Mouse (Mus musculus): ENCODE data around the gene Plcb1. TPM values are rescaled to one million over a fixed set of nuclear protein-coding genes. Genes with fewer than 3 reads are reported as not detected.

Plcb1 gene
- polyA plus RNA-seq, 1 experiment from 2014 or later: 8.7 TPM

DNA sequence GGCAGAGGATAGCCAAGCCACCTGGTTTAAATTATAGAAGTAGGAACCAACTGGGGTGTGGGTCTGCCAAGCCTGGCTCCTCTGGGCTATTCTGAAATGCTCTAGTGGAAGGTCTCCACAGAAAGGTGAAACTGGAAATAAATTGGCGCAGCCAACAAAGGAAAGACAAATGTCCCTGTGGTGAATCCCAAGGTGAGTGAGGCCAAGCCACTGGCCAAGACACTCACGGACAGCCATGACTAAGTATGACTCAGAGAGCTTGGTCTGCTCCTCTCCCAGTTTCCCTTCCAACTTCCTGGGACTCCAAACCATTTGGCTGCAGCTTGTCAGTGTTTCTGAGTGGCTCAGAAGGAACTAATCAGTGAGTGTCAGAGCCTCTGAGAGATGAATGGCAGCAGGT is 126.7 kb downstream of the Plcb1 start:
- H3K9me3 ChIP-seq (ENCODE audit: control insufficient read depth, low read length): no peaks in the 10 kb centered on the region
- no peak overlapping the region for H3K27ac ChIP-seq (replicated peaks; ENCODE audit: low read depth, low read length)
- H3K4me3 ChIP-seq (ENCODE audit: low read depth, low read length): no peak overlapping the region
- H3K4me1 ChIP-seq (ENCODE audit: control insufficient read depth, insufficient read depth, low read length): no peaks in the 10 kb centered on the region
- no peaks in the 10 kb centered on the region for H3K36me3 ChIP-seq (ENCODE audit: control insufficient read depth, insufficient read depth, low read length)
- no peaks in the 10 kb centered on the region for H3K27me3 ChIP-seq (replicated peaks; ENCODE audit: control insufficient read depth, insufficient read depth, low read length)
- WGBS: 77% methylated on average over 2 of the region's 2 CpGs
- no peak overlapping the region for H3K4me2 ChIP-seq (ENCODE audit: low read depth, low read length)
- DNase-seq (ENCODE audit: low spot score) (no peak), ATAC-seq (ENCODE audit: low read depth) (no peak)
- H3K9ac ChIP-seq (ENCODE audit: low read depth, low read length): no peak overlapping the region

DNA sequence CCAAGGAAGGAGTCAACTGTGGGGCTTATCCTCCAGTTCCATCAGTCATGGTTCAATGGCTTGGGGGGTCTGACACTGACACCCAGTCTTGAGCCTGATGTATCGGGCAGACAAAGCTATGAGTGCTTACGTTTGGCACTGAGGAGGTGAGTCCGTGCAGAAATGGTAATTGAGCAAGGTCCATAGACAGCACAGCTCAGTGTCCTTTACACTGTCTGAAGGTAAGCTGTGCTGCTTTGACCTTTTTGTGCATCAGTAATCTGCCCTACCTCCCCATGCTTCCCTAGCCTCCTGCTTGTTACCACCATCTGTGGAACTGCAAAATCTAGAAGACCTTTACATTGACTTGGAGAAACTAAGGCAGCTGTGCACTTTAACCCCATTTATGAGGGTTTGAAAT is 127.7 kb downstream of the Plcb1 start:
- whole genome bisulfite sequencing: 85% methylated on average over 3 of the region's 3 CpGs
- no peak overlapping the region for H3K4me2 ChIP-seq (ENCODE audit: low read depth, low read length)

DNA sequence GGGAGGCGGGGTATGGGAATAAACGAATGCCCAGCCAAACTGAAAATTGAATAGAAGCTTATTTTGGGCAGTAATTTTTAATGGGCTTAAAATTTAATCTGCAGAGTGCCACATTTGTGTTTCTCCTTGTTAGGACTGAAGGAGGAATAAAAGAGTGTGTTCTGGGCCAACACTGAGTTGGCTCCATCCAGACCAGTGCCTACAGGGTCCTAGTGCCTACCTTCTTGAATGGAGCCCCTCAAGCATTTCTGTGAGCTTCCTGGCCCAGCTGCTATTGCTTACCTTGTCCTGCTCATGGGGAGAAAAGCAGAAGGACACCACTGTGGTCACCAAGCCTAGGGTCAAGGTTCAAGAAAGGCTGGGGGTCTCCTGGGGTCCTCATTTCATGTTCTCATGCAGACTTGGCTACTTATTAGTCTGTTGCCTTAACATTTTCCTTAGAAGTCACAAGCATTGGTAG is 128.3 kb downstream of the Plcb1 start:
- WGBS: 78% methylated on average over 2 of the region's 2 CpGs
- DNase-seq (ENCODE audit: low spot score) (no peak), ATAC-seq (ENCODE audit: low read depth) (no peak)
- H3K9me3 ChIP-seq (ENCODE audit: control insufficient read depth, low read length): no peaks in the 10 kb centered on the region
- no peaks in the 10 kb centered on the region for H3K4me1 ChIP-seq (ENCODE audit: control insufficient read depth, insufficient read depth, low read length)
- no peaks in the 10 kb centered on the region for H3K27me3 ChIP-seq (replicated peaks; ENCODE audit: control insufficient read depth, insufficient read depth, low read length)
- no peak overlapping the region for H3K4me3 ChIP-seq (ENCODE audit: low read depth, low read length)
- no peak overlapping the region for H3K27ac ChIP-seq (replicated peaks; ENCODE audit: low read depth, low read length)
- no peak overlapping the region for H3K4me2 ChIP-seq (ENCODE audit: low read depth, low read length)
- no peaks in the 10 kb centered on the region for H3K36me3 ChIP-seq (ENCODE audit: control insufficient read depth, insufficient read depth, low read length)
- H3K9ac ChIP-seq (ENCODE audit: low read depth, low read length): no peak overlapping the region

More for the DNA sequence above, 127.7 kb downstream of the Plcb1 start:
- Histone ChIP-seq H3K4me1 (ENCODE audit: control insufficient read depth, insufficient read depth, low read length) (no peaks in the 10 kb centered on the region), H3K36me3 (ENCODE audit: control insufficient read depth, insufficient read depth, low read length) (no peaks in the 10 kb centered on the region), H3K9ac (ENCODE audit: low read depth, low read length) (no peak overlapping the region), H3K4me3 (ENCODE audit: low read depth, low read length) (no peak overlapping the region), H3K9me3 (ENCODE audit: control insufficient read depth, low read length) (no peaks in the 10 kb centered on the region), H3K27me3 (replicated peaks; ENCODE audit: control insufficient read depth, insufficient read depth, low read length) (no peaks in the 10 kb centered on the region), H3K27ac (replicated peaks; ENCODE audit: low read depth, low read length) (no peak overlapping the region)
- ATAC-seq (ENCODE audit: low read depth) (no peak), DNase-seq (ENCODE audit: low spot score) (no peak)

DNA sequence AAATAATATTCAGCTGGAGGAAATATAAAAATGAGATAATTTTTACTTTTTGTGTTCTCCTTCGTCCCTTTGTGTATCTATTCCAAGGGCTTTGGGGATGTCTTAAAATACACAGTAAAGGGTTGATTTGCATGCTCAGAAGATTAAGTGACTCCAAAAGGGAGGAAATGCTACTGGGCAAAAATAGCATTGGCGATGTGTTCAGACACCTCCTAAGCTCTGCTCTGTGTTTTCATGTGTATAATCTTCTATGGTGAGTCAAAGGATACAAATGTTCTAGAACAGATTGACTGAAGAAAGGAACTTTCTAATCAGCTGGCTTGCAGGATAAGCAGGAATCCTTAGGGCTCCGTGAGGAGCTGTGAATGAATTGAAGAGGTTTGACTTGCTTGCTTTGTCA is 129.2 kb downstream of the Plcb1 start:
- H3K27ac ChIP-seq (replicated peaks; ENCODE audit: low read depth, low read length): no peak overlapping the region
- H3K4me2 ChIP-seq (ENCODE audit: low read depth, low read length): no peak overlapping the region
- no peaks in the 10 kb centered on the region for H3K9me3 ChIP-seq (ENCODE audit: control insufficient read depth, low read length)
- H3K9ac ChIP-seq (ENCODE audit: low read depth, low read length): no peak overlapping the region
- 85% methylated on average over 3 of the region's 3 CpGs for WGBS
- no peak for DNase-seq (ENCODE audit: low spot score)
- no peaks in the 10 kb centered on the region for H3K36me3 ChIP-seq (ENCODE audit: control insufficient read depth, insufficient read depth, low read length)
- no peak for ATAC-seq (ENCODE audit: low read depth)
- no peak overlapping the region for H3K4me3 ChIP-seq (ENCODE audit: low read depth, low read length)
- no peaks in the 10 kb centered on the region for H3K4me1 ChIP-seq (ENCODE audit: control insufficient read depth, insufficient read depth, low read length)
- H3K27me3 ChIP-seq (replicated peaks; ENCODE audit: control insufficient read depth, insufficient read depth, low read length): no peaks in the 10 kb centered on the region

DNA sequence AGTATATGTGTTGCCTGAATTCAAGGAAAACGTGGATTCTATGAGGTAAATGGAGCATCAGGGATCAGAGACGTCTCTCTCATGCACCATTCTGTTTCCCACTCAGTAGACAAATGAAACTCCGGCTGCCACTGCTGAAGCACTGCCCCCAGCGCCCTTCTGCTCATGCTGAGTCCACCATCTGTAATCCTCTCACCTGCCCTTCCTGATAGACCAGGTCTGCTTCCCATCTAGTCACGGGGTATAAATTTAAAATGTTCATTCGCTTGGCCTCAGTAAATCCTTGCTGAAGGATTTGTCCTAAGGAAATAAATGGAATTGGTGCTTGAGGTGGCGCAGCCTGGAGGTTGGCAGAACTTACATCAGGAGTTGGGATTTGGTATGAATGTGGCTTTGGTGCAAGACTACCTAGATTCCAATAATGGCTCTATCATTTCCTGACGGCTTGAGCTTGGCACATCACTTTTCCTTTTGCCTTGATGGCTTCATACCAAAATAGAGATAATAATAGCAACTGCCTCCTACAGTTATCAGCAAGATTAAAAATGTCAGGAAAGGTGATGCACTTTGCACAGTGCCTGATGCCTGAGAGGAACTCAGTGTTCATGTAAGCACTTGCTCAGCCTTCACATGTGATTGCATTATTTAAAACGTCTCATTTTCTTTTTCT is 134.9 kb downstream of the Plcb1 start:
- 76% methylated on average over 9 of the region's 9 CpGs for WGBS

DNA sequence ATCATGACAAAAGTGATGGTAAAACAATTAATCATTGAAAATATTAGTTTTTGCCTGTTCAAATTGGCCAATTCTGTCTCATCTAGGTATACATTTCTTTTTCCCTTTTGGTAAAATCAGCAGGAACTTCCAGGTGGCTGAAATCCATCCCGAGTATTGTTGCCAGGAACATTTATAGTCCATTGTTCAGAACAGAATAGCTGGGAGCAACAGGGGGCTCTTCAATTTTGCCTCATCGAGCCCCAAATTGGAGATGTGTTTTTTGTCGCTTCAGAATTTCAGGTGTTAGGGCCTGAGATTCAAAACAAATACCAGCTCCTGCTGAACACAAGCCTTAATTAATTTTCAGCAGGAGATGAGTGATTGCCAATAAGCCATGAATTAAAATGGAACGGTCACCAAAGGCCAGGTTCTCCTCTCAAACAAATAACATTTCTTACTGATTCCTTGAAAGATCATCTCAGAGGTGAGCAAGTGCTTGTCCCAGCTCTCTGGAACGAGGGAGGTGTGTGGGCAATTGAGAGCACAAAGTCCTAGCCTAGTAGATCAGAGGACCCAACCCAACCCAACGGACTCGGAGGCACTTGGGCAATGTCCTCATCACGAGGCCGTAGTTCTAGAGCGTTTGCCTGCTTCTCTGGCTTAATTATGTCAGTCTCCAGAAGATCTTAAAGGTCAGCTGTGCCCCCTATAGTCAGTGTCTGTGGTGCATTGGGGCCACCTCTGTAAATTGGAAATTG is 136.9 kb downstream of the Plcb1 start:
- no peak overlapping the region for H3K27ac ChIP-seq (replicated peaks; ENCODE audit: low read depth, low read length)
- H3K9ac ChIP-seq (ENCODE audit: low read depth, low read length): no peak overlapping the region
- no peaks in the 10 kb centered on the region for H3K9me3 ChIP-seq (ENCODE audit: control insufficient read depth, low read length)
- no peaks in the 10 kb centered on the region for H3K36me3 ChIP-seq (ENCODE audit: control insufficient read depth, insufficient read depth, low read length)
- no peak overlapping the region for H3K4me3 ChIP-seq (ENCODE audit: low read depth, low read length)
- ATAC-seq (ENCODE audit: low read depth): no peak
- no peak for DNase-seq (ENCODE audit: low spot score)
- no peaks in the 10 kb centered on the region for H3K27me3 ChIP-seq (replicated peaks; ENCODE audit: control insufficient read depth, insufficient read depth, low read length)
- WGBS: 82% methylated on average over 10 of the region's 10 CpGs
- no peak overlapping the region for H3K4me2 ChIP-seq (ENCODE audit: low read depth, low read length)
- no peaks in the 10 kb centered on the region for H3K4me1 ChIP-seq (ENCODE audit: control insufficient read depth, insufficient read depth, low read length)

More for the DNA sequence above, 134.9 kb downstream of the Plcb1 start:
- Histone ChIP-seq H3K9me3 (ENCODE audit: control insufficient read depth, low read length) (no peaks in the 10 kb centered on the region), H3K27ac (replicated peaks; ENCODE audit: low read depth, low read length) (no peak overlapping the region), H3K36me3 (ENCODE audit: control insufficient read depth, insufficient read depth, low read length) (no peaks in the 10 kb centered on the region), H3K4me1 (ENCODE audit: control insufficient read depth, insufficient read depth, low read length) (no peaks in the 10 kb centered on the region), H3K9ac (ENCODE audit: low read depth, low read length) (no peak overlapping the region), H3K4me3 (ENCODE audit: low read depth, low read length) (no peak overlapping the region), H3K27me3 (replicated peaks; ENCODE audit: control insufficient read depth, insufficient read depth, low read length) (no peaks in the 10 kb centered on the region), H3K4me2 (ENCODE audit: low read depth, low read length) (no peak overlapping the region)
- ATAC-seq (ENCODE audit: low read depth) (no peak), DNase-seq (ENCODE audit: low spot score) (no peak)

DNA sequence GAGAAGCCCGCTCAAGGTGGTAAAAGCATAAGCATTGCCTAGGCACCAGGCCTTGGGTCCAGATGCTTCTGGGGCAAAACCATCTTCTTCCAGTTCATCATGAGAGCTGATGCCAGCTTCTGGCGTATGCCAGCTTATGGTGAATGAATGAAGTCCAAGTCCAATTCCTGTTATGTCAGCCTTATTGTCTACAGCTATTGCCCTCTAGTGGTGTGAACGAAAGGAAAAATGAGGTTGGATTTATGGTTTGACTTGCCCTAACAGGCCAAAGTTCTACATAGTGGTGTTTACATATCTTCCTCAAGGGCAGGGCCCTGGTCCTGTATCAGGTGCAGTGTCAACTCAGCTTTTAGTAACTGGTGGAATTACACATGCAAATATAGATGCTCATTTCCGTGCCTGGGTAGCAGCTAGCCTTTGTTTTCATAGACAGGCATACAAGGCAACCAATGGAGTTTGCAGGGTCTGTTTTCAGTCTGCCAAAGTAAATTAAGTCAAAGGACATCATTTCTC is 138.3 kb downstream of the Plcb1 start:
- Histone ChIP-seq H3K27me3 (replicated peaks; ENCODE audit: control insufficient read depth, insufficient read depth, low read length) (no peaks in the 10 kb centered on the region), H3K4me2 (ENCODE audit: low read depth, low read length) (no peak overlapping the region), H3K9me3 (ENCODE audit: control insufficient read depth, low read length) (no peaks in the 10 kb centered on the region), H3K4me1 (ENCODE audit: control insufficient read depth, insufficient read depth, low read length) (peaks cover under 1% of the 10 kb centered on the region; the same call in 1 of the 2 replicates), H3K27ac (replicated peaks; ENCODE audit: low read depth, low read length) (no peak overlapping the region), H3K9ac (ENCODE audit: low read depth, low read length) (no peak overlapping the region), H3K4me3 (ENCODE audit: low read depth, low read length) (no peak overlapping the region), H3K36me3 (ENCODE audit: control insufficient read depth, insufficient read depth, low read length) (no peaks in the 10 kb centered on the region)
- DNase-seq (ENCODE audit: low spot score): no peak
- WGBS: 88% methylated on average over 4 of the region's 4 CpGs
- no peak for ATAC-seq (ENCODE audit: low read depth)

DNA sequence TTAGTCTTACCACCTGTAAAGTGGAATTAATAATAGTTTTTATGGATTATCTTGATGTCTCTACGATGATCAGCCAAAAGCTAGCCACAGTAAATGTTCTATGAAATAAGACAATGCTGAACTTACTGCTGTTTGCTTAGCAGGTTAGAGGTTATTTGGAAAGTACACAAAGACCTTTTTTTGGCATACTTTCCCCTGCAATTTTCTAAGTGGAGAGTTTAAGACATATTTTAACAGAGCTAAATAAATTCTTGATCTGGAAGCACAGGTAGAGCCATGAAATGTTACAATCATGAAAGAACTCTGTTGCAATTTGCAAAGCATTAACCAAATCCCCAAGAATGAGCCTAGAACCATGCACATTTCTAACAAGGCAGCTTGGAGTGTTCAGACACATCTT is 140.4 kb downstream of the Plcb1 start:
- Histone ChIP-seq H3K36me3 (ENCODE audit: control insufficient read depth, insufficient read depth, low read length) (no peaks in the 10 kb centered on the region), H3K4me2 (ENCODE audit: low read depth, low read length) (no peak overlapping the region), H3K9me3 (ENCODE audit: control insufficient read depth, low read length) (no peaks in the 10 kb centered on the region), H3K4me1 (ENCODE audit: control insufficient read depth, insufficient read depth, low read length) (peaks cover 3% of the 10 kb centered on the region; the same call in 1 of the 2 replicates), H3K27me3 (replicated peaks; ENCODE audit: control insufficient read depth, insufficient read depth, low read length) (no peaks in the 10 kb centered on the region), H3K9ac (ENCODE audit: low read depth, low read length) (no peak overlapping the region), H3K4me3 (ENCODE audit: low read depth, low read length) (no peak overlapping the region), H3K27ac (replicated peaks; ENCODE audit: low read depth, low read length) (no peak overlapping the region)
- WGBS: 75% methylated on average over 1 of the region's 1 CpGs
- no peak for DNase-seq (ENCODE audit: low spot score)
- ATAC-seq (ENCODE audit: low read depth): no peak

All from embryonic facial prominence, embryonic 14.5 days (tissue).